Mouse (Mus musculus) MEL-GATA-1-ER (cell line): ENCODE measurements around the gene Gm13304.
"Not testable (repeated sequence)": the region's sequence is repeated elsewhere in the genome, so short reads cannot be mapped to it uniquely, and the experiment has no call there.

ENCODE experiments used
- DNase-seq: peaks from one replicate; pipeline ENCODE4 v3.0.0-alpha.2; 2012; ENCODE audit warnings: low read depth; ENCODE audit errors: extremely low read depth

Gene Gm13304

DNA sequence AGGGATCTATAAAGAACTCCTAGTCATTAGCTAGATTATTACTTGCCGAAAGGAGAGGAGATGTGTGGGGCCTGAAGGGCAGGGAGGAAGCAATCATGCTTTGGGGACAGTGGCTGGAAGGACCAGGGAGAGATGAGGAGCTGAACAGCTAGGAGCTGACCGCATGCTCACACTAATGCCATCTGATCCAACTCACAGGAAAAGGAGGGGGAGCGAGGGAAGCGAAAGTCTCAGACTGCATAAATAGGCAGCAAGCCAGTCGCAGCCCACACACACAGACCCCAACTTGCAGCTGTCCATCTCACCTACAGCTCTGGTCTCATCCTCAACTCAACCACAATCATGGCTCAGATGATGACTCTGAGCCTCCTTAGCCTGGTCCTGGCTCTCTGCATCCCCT lies at the start of gene Gm13304:
TSS of gene Gm13304 (plus strand) at position 301 of the 400 bp plus-strand sequence.
- not testable (repeated sequence) for DNase-seq

DNA sequence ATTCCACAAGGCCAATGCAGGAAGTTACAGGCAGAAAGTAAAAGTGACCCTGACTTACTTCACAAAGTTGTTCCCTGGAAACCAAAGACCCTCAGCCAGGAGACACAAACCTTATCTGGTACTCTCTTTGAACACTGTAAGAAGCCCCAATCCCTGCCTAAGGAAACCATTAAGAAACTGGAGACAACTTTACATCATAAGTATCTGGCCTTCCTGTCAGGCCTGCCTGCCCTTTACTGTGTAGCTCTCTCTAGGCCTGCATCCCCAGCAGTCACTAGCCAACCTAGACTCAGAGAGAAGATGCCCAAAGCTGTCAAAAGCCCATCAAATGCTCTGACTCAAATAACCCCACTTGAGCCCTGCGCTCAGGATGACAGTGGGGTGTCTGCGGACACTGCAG lies 23.7 kb upstream of the Gm13304 start, which contains the start of gene Gm3893:
TSS of gene Gm3893 (plus strand) at position 301 of the 400 bp plus-strand sequence.
- DNase-seq: not testable (repeated sequence)

DNA sequence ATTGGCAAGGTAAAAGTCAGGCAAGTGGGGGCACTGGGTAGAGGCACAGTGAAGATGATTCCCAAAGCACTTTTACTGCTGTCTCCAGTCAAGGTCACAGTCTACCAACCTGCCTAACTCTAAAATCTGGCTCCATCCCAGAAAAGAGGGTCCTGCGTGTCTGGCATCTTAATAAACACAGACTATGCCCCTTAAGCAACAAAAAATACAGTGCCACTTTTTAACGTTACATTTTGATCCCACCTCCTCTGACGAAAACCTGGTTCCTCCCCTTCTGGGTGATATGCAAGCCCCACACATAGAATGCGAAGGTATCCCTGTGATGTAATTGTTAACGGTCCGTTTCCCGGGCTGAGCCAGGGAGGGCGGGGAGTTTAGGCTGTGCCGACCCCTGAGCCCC lies 38.5 kb downstream of the Gm13304 start, which contains the start of gene Gm13306:
TSS of gene Gm13306 (plus strand) at position 301 of the 400 bp plus-strand sequence.
- not testable (repeated sequence) for DNase-seq
